Mouse (Mus musculus) large intestine, adult 2 months (tissue): ENCODE results near the gene Pdcd5. TPM values are rescaled to one million over a fixed set of nuclear protein-coding genes. Genes with fewer than 3 reads are reported as not detected.

Experiments used
- DNase-seq: peaks from one replicate; pipeline ENCODE4 v3.0.0-alpha.2; 2012; ENCODE audit warnings: low read depth, low spot score
- WGBS: fragments of 180-500 bp; shearing (Covaris S2); methylation state at CpG from one replicate; pipeline ENCODE4 v1.1.7; 2018; 5-methylcytosine and 5-hydroxymethylcytosine counted together
- polyA plus RNA-seq: library from polyadenylated mRNA; depleted of rRNA; stranded (reverse); fragments of >200 nt; gene quantifications from 2 replicates; pipeline ENCODE4 v1.2.3, GENCODE M21; 2012

Pdcd5 gene
- polyA plus RNA-seq, 1 experiment, result 23.5 TPM

DNA sequence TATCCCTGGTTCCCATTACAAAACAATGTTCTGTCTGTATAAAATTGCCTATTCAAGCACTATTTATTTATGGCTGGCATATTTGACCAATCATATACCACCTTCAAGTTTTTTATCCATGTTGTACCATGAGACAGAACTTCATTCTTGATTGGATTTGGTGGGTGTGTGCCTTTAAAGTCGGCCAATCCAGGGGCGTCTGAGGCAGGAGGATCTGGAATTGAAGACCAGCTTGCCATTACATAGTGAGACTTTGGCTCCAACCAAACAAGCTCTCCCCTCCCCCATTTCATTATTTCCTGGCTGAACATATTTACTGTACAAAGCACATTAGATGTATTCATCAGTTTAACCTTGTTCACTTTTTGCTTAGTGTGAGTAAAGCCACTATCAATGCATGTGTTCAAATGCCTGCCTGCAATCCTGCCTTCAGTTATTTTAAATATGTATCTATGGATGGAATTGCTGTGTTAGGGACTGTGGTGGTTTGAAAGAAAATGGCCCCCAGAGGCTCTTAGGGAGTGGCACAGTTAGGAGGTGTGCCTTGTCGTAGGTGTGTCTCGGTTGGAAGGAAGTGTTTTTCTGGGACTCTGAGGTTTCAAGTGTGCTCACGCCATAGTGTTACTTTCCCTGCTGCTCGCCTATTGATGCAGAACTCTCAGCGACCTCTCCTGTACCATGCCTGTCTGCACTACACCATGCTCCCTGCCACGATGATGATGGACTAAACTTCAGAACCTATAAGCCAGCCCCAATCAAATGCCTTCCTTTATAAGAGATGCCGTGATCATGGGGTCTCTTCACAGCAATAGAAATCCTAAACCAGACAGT is 1.1 kb upstream of the Pdcd5 start:
- no peak for DNase-seq
- 56% methylated on average over 9 of the region's 9 CpGs for WGBS

DNA sequence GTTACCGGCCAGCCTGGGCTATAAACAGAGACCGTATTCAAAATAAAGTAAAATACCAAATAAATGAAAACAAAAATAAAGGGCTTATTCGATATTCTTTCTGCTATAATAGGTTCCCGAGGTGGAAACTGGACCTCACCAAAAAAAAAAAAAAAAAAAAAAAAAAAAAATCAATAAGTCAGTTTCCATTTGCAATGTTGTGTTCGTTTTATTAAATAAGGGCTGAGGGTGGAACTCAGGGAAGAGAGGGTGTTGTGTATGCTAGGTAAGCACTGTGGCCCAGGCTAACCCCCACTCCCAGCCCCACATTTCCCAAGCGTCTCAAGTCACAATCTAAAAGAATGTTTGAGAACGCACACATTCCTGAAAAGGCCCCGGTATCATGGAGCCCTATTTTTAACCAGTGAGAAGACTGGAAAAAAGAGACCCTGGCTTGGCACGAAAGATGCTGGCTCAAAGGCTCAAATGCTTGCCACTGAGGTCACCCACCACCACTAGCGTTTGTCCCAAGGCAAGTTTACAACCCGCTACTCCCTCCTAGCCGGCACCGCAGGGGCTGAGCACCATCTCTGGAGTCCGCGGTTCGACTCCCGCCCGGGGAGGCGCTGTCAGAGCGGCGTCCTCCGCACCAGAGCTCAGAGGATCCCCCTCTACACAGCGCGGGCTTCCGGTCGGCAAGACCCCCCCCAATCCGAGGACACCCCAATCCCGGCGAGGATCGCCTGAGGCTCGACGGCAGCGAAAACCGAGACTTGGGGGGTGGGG is 822 bp downstream of the Pdcd5 start:
- 9% methylated on average over 34 of the region's 34 CpGs for WGBS
- DNase-seq, result no peak

DNA sequence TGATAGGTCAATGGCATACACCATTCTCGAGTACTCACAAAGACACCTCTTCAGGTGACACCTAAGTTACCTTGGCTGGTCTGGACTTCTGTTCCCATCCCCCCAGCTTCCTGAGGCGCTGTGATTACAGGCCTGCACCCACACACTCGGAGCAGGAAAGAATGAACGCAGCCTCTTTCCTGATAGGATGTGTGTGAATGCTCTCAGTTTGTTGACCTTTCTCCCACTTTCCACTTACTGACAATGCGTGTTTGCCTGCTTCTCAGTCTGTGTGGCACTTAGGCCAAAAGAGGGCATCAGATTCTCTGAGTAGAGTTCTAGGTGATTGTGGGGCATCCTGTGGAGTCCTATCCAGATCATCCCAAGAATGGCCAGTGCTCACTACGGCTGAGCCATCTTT is 7.2 kb downstream of the Pdcd5 start:
- no peak for DNase-seq
- WGBS, result 68% methylated on average over 6 of the region's 6 CpGs

DNA sequence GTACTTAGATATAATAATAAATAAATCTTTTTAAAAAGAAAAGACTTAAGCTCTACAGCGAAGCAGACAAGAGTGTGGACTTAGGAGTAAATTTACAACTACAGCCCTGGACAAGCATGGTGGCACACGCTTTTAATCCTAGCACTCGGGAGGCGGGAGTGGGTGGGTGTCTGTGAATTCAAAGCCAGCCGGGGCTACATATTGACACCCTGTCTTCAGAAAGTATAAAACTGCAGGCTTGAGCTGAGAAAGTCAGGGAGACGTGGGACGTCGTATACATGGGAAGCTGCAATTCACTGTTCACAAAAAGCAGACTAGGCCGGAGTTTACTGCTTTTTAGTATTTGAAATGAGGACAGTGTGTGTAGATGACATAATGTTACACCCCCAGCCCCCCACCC is 10.4 kb downstream of the Pdcd5 start:
- no peak for DNase-seq
- 95% methylated on average over 9 of the region's 9 CpGs for WGBS

DNA sequence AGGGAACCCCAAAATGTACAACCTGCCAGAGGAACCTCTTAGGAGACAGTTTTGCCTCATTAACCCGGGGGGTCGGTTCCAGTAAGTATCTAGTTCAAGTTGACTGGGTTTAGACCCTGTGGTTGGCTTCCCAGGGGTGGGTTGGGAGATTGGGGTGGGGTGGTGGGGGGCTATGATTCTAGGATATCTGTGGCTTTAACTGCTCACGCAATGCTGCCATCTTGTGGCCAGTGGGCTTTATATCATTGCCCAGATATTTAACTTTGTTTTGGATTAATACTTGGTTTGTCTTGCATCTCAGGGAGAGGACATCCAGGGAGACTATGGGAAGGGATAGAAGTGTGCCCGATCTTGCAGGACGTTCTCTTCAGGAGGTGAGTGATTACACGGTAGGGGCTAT is 11.1 kb downstream of the Pdcd5 start:
- 71% methylated on average over 6 of the region's 6 CpGs for WGBS

DNA sequence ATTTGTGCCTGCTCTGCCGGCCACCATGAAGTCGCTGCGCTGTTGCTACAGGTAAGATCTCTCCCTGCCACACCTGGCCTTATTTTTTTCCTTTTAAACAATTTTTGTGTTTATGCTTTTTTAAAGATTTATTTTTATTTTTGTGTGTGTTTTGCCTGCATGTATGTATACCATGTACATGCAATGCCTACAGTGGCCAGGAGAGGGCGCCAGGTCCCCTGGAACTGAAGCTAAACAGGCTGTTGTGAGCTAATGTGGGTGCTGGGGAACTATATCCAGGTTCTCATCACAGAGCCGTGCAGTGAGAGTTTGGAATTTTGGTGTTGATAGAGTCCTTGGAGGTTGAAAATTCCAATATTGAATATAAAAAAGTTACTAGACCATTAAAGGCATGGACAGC is 18.8 kb downstream of the Pdcd5 start:
- 80% methylated on average over 5 of the region's 5 CpGs for WGBS
- no peak for DNase-seq

More for the DNA sequence above, 11.1 kb downstream of the Pdcd5 start:
- DNase-seq, result no peak

DNA sequence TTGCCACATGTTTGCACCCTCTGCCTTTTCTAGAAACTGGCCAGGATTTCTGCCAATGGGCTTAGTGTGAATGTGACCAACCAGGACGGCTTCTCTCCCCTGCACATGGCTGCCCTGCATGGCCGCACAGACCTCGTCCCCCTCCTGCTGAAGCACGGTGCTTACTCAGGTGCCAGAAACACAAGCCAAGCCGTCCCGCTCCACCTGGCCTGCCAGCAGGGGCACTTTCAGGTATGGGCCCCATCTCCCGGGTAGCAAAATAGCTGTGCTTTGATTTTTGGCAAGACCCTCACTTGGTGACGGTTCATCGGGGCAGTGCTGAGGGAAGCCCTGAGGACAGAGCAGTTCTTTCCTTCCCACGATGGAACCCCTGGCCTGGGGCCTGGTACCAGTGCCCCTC is 19.9 kb downstream of the Pdcd5 start:
- no peak for DNase-seq
- WGBS, result 93% methylated on average over 10 of the region's 10 CpGs

DNA sequence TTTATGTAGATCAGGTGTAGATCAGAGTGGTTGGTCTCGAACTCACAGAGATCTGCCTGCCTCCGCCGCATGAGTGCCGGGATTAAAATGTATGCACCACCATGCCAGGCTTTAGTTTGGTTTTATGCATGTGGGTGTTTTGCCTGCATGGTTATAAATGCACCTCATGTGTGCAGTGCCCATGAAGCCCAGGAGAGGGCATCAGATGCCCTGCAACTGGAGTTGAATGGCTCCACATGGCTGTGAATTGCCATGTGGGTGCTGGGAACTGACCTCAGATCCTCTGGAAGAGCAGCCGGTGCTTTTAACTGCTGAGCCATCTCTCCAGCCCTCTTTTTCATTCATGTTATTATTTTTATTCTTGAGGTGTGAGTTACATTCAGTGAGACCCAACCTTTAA is 21.3 kb downstream of the Pdcd5 start:
- no peak for DNase-seq
- 97% methylated on average over 5 of the region's 5 CpGs for WGBS

DNA sequence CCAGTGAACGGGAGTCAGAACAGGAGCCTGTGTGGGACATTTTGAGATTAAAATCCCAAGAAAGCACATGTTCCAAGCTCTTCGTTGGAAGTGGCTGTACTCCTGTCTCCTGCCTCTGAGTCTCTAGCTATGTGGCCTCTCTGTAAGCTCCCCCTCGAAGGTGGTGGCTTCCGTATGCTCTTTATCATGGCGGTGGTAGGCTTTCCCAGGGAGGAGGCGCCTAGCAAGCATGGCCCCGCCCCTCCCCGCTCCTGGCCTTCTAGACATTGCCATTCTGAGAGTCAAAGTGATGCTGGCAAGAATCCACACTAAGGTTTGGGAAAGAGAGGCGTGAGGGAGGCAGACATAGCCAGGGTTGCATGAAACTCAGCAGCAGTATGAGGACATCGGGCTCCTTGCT is 24.7 kb downstream of the Pdcd5 start:
- WGBS, result 91% methylated on average over 10 of the region's 10 CpGs
- no peak for DNase-seq

DNA sequence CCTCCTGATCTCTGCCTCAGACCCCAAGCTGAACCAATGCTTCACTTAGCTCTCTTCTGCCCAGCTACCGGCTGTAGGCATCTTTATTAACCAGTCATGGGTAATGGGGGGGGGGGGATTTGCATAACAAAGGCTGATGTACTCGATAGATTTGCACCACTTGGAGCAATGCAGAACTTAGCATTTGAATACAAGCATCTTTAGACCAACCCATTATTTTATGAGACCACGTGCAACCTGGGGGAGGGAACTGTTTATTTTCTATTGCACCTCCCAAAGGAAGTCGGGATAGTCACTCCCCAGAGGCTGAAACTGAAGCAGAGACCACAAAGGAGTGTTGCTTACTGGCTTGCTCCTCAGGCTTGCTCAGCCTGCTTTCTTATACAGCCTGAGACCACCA is 29.8 kb downstream of the Pdcd5 start:
- WGBS, result 63% methylated on average over 4 of the region's 4 CpGs
- no peak for DNase-seq

DNA sequence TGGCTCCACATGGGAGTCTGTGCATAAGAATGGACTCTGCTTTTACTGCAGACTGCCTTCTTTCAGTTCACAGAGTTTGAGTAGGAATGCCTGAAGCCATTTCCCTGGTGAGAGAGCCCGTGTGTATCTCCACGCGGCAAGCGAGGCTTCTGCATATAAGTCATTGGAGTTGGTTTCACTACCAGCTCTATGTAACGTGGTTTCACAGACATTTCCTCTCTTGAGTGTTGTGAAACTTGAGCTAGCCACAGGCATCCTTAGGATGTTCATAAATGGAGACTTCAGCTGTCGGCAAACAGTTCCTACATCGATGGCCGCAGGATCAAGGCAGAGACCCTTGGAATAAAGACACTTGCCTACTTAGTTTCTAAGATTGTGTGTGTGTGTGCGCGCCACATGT is 38.1 kb downstream of the Pdcd5 start:
- no peak for DNase-seq
- 93% methylated on average over 10 of the region's 10 CpGs for WGBS

DNA sequence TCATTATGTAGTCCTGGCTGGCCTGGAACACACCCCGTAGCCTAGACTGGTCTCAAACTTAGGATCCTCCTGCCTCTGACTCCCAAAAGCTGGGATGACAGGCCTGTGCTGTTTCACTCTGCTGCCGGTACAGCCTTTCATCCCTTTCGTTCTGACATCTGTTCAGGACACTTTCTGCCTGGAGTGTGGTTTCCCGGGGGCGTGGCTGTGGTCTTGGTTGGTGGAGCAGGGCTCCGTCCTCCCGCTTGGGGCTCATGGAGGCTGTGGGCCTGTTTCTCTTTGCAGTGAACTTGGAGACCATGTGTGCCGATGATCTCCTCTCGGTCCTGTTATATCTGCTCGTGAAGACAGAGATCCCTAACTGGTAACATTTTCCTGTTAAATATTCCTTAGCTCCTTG is 40.5 kb downstream of the Pdcd5 start:
- no peak for DNase-seq
- 90% methylated on average over 10 of the region's 10 CpGs for WGBS

DNA sequence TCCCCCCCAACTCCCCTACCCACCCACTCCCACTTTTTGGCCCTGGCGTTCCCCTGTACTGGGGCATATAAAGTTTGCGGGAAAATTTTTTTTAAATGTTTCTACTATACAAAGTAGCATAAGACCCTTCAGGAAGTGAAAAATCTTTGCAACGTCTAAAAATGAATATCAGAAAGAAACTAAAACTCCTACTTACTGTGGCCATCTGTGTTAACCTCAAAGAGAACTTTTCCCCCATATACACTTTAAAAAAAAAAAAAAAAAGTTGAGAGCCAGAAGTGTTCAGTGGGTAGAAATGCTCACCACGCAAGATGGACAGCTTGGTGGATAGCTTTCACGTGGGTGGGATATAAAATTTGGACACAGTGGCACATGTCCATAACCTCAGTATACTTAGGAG is 44.6 kb downstream of the Pdcd5 start:
- no peak for DNase-seq
- 96% methylated on average over 5 of the region's 5 CpGs for WGBS

DNA sequence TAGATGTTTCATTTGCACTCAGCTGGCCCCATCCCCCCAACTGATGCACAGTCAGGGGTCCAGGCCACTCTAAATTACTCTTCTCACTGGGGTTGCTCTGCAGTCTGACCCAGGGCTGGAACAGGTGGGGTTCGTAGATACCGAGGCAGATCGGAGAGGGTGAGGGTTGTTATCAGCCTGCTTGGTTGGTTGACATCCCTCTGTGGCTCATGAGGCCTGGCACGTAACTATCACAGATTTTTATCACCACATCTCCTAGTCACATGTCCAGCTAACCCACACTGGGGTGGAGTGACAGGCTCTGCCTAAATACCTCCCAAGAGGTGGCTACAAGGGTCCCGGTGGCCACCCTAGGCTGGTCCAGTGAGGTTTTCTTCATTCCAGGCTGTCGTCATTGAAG is 46.2 kb downstream of the Pdcd5 start:
- no peak for DNase-seq
- 96% methylated on average over 6 of the region's 6 CpGs for WGBS

DNA sequence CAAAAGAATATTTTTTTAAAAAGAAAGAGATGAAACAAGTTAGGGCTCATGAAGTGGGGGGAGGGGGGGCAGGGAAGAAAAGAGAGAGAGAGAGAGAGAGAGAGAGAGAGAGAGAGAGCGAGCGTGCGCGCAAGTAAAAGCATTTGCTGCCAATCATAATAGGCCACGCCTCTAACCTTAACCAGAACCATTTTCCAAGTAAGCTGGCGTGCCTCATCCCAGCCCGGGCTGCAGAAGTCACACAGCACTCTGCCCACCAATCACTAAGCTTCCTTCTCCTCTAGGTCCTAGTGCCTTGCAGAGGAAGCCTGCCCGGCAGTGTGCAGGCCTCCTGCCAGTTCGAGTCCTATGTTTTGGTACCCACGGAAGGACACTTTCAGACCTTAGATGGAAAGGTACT is 47.3 kb downstream of the Pdcd5 start:
- DNase-seq, result no peak
- 92% methylated on average over 10 of the region's 10 CpGs for WGBS

DNA sequence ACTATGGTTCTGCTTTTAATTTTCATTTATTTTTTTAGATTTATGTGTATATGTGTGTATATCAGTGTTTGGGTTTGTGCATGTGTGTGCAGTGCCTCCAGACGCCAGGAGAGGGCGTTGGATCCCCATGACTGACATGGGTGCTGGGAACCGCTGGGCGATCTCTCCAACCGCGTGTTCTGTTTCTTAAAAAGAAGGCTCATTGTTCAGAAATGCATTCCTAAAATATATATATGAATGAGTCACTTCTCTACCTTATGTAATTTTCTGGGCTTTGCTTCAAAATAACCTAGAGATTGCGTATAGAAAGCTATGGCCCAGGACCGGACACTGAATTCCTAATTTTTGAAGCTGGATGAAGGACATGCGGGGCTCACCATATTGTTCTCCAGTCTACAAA is 47.8 kb downstream of the Pdcd5 start:
- WGBS, result 92% methylated on average over 9 of the region's 9 CpGs
- no peak for DNase-seq

DNA sequence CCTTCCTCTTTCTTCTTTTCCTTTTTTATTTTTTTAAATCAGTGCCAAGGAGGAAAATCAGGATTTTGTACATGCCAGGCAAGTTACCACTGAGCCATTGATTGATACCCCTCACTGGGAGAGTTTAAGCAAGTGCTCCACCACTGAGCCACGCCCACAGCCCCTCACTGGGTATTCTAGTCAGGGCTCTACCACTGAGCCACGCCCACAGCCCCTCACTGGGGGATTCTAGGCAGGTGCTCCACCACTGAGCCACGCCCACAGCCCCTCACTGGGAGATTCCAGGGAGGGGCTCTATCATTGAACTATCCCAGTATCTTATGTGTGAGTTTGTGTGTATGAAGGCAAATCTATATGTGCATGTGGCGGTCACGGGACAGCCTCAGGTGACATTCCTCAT is 53.0 kb downstream of the Pdcd5 start:
- DNase-seq, result no peak
- 92% methylated on average over 5 of the region's 5 CpGs for WGBS
